Mouse (Mus musculus): Measurements from ENCODE around the gene Ubtd1.
A peak's percentile ranks its signal among the peaks of the same experiment; 100 is the strongest.

The Ubtd1 gene

GRCm38 (mm10) chr19:41993484-41993883 lies 11.9 kb downstream of the Ubtd1 start:
- peak; percentile 88 for ATAC-seq (ENCODE audit: low TSS enrichment)

GRCm38 (mm10) chr19:41994023-41994422 lies 12.5 kb downstream of the Ubtd1 start:
- no peak for ATAC-seq (ENCODE audit: low TSS enrichment)

DNA sequence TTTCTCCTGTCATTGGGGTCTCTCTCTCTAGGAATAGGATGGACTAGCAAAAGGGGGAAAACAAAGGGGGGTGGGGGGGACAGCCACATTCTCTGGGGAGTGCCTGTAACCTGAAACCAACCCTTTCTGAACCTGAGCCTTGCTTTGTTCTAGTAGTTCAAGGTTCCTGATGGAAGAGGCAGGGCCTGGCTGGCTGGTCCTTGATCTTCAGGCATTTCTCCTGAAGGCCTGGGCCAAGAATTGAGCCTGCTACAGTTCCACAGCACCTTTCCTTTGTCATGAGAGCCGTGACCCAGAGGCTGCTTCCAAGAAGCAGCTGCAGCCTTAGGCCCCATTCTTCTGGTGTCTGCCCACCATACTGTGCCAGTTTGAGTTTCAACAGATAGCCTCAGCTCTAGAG lies 13.9 kb downstream of the Ubtd1 start:
- no peak for ATAC-seq (ENCODE audit: low TSS enrichment)

GRCm38 (mm10) chr19:41997090-41997489 lies 15.5 kb downstream of the Ubtd1 start:
- ATAC-seq (ENCODE audit: low TSS enrichment): no peak

DNA sequence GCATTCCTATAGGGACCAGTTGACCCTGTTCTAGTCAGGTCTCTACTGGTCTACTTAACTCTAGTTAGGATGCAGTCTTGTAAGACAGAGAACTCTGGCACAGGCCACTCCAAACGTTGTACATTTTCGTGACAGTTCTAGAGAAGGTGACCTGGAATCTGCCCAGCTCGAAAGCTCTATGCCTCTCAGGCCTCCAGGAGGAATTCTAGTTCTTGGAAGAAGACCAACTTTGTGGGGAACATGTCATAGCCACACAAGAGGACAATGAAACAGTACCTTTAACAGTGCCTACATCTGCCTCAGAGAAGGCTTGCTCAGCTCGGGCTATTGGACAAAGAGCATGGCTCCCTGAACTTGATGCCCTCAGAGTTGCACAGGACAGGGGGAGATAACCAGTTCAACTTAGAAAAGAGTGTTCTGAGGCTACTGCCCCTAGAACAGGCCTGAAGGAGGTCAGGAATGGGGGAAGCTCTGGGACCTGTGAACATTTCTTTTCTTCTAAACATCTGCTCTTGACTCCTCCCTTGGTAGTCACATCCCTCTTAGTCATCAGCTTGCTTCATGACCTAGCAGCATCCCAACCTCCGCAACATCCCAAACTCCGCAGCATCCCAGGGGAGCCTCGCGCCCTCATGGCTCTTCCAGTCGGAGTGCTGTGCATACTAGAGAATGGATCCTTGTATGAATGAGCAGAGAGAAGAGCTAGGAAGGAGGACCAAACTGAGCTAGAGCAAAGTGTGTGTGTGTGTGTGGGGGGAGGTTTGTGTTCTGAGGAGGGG lies 17.4 kb downstream of the Ubtd1 start:
- ATAC-seq (ENCODE audit: low TSS enrichment): no peak

DNA sequence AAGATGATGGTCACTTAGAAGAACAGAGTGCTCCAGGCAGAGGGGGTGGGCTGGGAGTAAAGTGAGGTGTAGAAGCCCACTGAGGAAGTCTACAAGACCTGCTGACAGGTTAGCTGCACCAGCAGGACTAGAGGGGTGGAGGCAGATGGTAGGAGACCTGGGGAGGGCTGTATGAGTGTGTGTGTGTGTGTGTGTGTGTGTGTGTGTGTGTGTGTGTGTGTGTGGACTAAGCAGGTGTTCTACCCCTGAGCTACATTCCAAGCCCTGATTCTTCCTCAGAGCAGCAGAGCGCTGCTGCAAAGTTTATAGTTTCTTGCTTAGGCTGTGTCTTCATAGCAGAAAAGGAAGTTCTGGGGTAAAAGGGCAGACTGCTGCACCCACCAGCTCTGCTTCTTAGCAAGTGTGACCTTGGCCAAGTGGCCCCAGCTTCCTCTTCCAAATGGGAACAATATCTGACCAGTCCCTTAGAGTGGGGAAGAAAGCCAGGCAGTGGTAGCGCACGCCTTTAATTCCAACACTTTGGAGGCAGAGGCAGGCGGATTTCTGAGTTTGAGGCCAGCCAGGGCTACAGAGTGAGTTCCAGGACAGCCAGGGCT lies 18.2 kb downstream of the Ubtd1 start:
- ATAC-seq (ENCODE audit: low TSS enrichment): no peak

GRCm38 (mm10) chr19:42000446-42000958 lies 18.9 kb downstream of the Ubtd1 start:
- no peak for ATAC-seq (ENCODE audit: low TSS enrichment)

DNA sequence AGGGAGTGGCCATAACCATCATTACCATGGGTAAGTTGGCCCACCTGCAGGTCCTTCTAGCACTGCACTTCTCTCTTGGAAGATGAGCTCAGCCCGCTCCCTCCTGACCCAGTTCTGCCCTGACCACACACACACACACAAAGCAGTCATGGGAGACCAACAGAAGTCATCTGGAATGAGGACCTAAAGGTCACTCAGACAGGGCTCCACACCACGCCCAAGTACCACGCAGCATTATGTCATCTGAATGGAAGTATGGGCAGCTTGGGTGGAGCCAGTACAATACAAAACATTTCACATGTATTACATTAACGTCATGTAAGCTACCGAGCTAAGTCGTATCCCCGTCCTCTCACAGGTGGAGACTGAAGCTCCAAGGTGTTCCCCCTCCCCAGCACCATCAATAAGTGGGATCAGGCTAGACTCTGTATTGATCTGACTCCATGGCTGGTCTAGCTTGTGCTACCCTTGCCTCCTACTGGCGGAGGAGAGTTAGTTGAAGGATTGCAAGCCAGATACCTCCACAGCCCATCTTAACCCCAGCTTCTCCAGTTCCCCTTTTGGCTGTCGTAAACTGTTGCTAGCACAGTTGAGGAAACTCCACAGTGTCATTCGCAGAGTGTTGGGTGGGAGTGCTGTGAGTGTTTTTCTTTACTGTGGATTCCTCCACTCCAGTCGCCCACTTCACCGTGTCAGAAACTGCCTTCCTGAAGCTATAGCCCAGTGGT lies 19.9 kb downstream of the Ubtd1 start:
- no peak for ATAC-seq (ENCODE audit: low TSS enrichment)

GRCm38 (mm10) chr19:42004258-42004657 lies 22.7 kb downstream of the Ubtd1 start:
- ATAC-seq (ENCODE audit: low TSS enrichment): no peak

DNA sequence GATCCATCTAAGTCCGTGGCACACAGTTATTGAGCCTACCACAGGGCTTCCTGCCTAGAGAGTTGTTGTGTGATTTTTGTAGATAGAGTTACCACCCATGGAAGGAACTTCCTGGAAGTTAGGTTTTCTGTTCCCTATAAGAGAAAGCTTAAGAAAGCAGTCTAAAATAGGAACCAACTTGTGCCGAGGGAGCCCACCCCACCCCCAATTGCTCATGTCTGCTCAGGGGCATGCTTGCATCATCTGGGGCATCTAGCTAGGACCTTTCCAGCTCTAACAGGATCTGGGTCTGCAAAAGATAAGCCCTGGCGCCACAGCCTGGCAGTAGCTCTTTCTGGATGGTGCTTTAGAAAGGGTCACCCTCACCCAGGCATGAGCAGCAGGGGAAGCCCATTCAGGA lies 24.1 kb downstream of the Ubtd1 start:
- no peak for ATAC-seq (ENCODE audit: low TSS enrichment)

DNA sequence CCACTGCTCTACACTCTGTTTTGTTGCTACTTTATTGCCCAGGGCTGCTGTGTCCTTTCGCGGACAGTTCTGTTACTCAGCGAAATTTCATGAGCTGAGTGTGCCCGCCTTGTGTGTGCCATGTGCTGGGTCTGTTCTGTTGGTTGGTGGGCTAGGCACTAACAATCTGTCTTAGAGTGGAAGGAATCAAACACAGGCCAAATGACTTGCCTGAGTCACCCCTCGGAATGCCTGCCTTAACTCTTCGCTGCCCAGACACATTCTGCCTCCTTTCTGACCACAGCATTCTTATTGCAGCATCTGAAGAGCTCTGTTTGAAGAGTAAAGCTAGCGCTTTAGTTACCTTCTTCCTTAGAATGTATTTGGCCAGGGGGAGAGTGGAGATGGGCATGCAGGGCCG lies 25.0 kb downstream of the Ubtd1 start:
- no peak for ATAC-seq (ENCODE audit: low TSS enrichment)

GRCm38 (mm10) chr19:42008586-42008985 lies 27.0 kb downstream of the Ubtd1 start:
- ATAC-seq (ENCODE audit: low TSS enrichment): no peak

DNA sequence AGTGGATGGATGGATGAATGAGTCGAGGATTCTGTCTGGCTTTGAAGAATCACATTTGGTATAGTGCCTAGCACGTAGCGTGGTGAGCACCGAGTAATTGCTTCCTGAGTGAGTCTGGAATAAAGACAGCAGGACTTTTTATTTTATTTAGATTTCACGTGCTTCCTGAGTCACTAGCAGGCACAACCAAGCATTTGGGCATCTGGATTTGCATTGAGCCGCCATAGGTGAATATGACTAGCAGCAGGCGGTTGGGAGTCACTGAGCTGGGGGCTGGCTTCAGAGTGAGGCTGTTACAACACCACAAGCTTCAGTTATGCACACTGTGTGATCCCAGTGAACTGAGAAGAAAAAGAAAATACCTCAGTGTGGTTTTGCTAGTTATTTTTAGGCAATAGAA lies 27.5 kb downstream of the Ubtd1 start:
- ATAC-seq (ENCODE audit: low TSS enrichment): no peak

DNA sequence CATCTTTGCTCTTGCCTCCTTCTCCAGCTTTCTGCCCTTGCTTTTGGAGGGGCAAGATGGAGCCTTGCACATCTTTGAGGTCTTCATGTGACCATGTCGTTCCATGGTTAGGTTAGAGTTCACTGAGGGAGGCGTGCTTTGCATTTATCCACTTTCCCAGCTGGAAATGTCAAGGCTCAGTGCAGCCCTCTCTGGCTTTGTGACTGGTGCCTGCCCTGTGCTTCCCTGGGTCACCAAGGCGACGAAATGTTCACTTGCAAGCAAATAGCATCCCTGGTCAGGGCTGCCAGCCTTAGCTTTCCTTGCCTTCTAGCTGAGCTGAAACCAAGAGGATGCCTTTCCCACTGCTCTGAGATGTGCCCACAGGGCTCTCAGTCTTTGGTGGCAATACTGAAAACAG lies 28.9 kb downstream of the Ubtd1 start:
- peak; percentile 20; the same call in 1 of the 2 replicates for ATAC-seq (ENCODE audit: low TSS enrichment)

GRCm38 (mm10) chr19:42011123-42011522 lies 29.6 kb downstream of the Ubtd1 start:
- ATAC-seq (ENCODE audit: low TSS enrichment): no peak

- no peak for ATAC-seq (ENCODE audit: low TSS enrichment)
Observed at GRCm38 (mm10) chr19:42014231-42014825, 32.8 kb downstream of the Ubtd1 start.

GRCm38 (mm10) chr19:42015001-42015400 lies 33.4 kb downstream of the Ubtd1 start:
- no peak for ATAC-seq (ENCODE audit: low TSS enrichment)

DNA sequence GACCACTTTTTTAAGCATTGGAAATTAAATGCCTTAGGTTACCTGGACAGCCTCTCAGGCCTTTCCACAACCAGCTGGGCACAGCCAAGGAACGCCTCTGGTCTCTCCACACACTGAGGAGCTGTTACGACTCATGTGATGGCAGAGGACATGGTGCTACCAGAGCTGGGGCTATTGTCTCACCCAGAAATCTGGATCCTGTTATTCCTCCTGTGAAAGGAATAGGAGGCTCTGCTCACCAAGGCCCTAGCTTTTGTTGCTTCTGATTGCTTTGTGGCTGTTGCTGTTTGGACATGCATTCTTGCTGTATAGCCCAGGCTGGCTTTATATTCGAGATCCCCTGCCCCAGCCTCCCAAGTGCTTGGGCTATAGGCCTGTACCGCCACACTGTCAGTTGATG lies 34.7 kb downstream of the Ubtd1 start:
- ATAC-seq (ENCODE audit: low TSS enrichment): no peak

- peak; percentile 81 for ATAC-seq (ENCODE audit: low TSS enrichment)
Observed at GRCm38 (mm10) chr19:42016840-42017239, 35.3 kb downstream of the Ubtd1 start.

- peak; percentile 76 for ATAC-seq (ENCODE audit: low TSS enrichment)
Observed at GRCm38 (mm10) chr19:42017399-42018247, 36.1 kb downstream of the Ubtd1 start.

DNA sequence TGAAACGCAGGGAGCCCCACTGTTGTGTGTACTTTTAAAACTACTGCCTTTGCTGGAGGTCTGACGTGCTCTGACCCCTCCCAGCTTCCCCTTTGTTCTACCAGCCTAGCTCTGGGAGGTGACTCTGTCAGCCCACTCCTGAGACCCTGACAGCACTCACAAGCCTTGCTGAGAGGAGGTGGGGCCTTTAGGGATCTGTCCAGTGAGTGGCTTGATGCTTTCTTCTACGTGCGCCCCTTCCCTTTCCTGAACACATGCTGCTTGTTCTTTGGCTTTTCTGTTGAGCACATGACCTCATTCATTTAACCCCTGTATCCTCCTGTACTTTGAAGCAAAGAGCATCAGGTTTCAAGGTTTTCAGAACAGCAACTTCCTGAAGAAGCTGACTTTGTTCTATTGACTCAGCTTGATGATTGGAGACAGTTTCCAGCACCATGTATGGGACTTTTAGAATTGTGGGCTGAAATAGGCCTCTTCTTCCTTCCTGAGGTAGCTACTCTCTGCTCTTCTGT lies 37.5 kb downstream of the Ubtd1 start:
- ATAC-seq (ENCODE audit: low TSS enrichment): no peak
